Mouse (Mus musculus) frontal cortex, postnatal 36 days (tissue): Measurements from ENCODE around the gene Nfkbia.

Experiments
- DNase-seq, 2 experiments: peaks; one replicate each; pipeline ENCODE4 v3.0.0; 2022; ENCODE audit warnings: low spot score in 2 of 2

Nfkbia gene

GRCm38 (mm10) chr12:55466088-55466701 lies 26.3 kb downstream of the Nfkbia start:
- no peak for DNase-seq

DNA sequence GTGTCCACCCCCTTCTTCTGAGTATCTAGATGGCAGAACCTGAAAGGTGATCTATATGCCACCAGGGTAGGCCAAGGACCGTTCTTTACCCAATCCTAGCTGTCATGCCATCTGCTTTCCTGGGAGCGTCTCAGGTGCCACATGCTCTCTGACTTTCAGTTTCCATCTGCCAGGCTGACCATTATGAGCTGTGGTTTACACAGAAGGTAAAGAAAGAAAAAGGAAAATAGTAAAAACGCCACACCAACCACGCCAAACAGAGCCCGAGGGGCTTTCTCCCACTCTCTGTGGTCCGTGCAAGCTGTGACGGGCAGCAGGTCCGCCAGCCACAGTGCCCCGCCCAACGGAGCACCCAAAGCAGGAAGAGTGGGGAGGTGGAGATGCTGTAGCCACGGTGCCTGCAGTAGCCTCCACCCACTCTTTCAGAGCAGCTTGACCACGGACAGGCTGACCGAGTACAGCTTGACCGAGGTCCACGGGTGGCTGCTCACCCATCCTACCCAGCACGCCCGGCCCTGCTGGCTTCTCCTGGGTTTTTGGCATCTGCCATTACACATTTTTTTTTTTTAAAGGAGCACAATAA lies 27.0 kb downstream of the Nfkbia start:
- DNase-seq = no peak

GRCm38 (mm10) chr12:55464846-55465361 lies 27.5 kb downstream of the Nfkbia start:
- DNase-seq = no peak

DNA sequence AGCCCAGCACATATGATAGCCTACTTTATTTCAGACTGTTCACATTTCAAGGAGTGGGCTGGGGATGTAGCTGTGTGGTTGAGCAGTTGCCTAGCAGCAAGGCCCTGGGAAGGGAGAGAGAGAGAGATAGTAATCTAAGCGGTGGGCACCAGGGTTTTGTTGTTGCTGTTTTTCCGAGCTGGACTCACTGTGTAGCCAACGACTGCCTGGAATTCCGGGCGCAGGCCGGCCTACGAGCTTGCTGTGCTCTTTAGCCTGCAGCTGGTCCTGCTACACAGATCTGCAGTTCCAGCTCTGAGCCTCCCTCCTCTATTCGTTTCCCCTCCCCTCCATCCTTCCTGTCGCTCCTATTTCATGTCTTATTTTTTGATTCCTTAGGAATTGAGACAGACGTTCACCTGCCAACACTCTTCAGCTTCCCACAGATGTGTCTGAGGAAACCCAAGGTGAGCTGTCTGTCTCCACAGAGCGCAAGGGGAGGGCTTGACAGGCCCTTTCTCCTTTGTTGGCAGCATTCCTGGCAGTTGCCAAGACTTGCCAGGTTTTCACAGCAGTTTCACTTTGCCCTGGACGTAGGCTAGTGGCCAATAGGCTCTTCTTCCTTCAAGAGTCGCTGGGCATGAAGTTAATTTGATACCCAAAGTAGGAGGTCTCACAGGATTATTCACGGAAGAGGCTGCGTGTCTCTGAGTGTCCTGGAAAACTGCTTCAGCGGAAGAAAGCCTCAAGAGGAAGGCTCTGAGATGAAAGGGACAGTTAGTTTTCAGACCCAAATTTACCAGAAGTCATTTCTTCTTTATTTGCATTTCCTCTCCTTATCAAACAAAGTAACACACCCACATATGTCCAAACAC lies 28.2 kb downstream of the Nfkbia start:
- peak; percentile 31 to 60 for DNase-seq

GRCm38 (mm10) chr12:55463087-55463486 lies 29.4 kb downstream of the Nfkbia start:
- DNase-seq = no peak

- no peak for DNase-seq
Measured at GRCm38 (mm10) chr12:55462456-55462855, 30.0 kb downstream of the Nfkbia start.

GRCm38 (mm10) chr12:55461767-55462166 lies 30.7 kb downstream of the Nfkbia start:
- no peak for DNase-seq

- no peak for DNase-seq
Measured at GRCm38 (mm10) chr12:55460900-55461299, 31.5 kb downstream of the Nfkbia start.

DNA sequence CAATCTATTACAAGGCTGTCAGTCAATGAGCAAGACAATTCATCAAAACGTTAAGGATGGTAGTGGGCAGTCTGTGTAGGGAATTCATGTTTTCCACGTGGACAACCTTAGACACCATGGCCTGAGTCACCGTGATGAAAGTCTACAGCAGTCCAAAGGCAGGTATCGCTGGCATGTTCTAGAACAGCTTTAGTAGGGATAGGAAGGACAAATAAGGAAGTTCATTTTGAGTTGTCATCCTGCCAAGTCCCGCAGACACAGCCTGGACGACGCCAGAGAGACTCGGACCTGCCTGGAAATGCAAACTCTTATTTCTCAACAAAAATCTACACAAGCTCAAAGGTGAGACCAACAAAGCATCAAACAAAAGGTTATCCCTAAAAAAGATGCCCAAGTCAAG lies 32.7 kb downstream of the Nfkbia start:
- DNase-seq = no peak

DNA sequence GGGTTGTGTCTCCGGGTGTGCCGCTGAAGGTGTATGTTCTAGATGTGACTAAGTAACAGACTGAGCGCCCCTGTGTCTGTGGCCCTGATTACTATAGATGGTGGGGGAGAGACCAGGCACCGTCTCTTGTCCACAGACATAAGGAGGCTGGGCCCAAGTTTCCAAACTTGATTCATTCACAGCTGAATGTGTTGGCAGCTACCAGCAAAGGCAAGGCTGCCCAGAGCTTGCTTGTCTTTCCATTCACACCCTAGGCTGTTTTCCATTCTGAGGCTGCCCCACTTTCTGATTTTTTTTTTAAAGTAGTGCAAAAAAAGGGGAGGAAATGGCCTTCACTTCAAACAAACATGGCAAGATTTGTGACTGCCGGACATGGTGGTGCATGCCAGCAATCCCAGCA lies 35.6 kb downstream of the Nfkbia start:
- DNase-seq = peak; percentile 21 to 62

GRCm38 (mm10) chr12:55456136-55456535 lies 36.3 kb downstream of the Nfkbia start:
- DNase-seq = no peak

- DNase-seq = no peak
Measured at GRCm38 (mm10) chr12:55455206-55455605, 37.2 kb downstream of the Nfkbia start.

DNA sequence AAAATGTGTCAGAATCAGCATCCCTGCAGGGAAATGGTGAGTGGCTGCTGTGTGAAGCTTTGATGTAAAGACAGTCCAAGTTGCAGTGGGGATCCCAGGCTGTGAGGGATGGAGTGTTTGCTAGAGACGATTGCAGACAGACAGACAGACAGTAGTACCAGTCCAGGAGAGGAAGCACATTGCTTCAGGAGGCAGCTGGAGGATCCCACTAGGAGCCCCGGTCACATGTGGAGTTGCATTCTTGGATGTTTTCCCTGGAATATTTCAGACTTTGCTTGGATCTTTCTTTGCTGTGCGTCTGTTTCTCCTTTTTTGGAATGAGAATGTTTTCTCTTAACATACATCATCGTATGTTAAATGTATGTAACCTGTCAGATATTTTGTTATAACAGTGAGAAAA lies 38.5 kb downstream of the Nfkbia start:
- DNase-seq = no peak

GRCm38 (mm10) chr12:55452839-55453238 lies 39.6 kb downstream of the Nfkbia start:
- no peak for DNase-seq

- no peak for DNase-seq
Measured at GRCm38 (mm10) chr12:55450421-55450820, 42.0 kb downstream of the Nfkbia start.

GRCm38 (mm10) chr12:55449048-55449447 lies 43.4 kb downstream of the Nfkbia start:
- no peak for DNase-seq

DNA sequence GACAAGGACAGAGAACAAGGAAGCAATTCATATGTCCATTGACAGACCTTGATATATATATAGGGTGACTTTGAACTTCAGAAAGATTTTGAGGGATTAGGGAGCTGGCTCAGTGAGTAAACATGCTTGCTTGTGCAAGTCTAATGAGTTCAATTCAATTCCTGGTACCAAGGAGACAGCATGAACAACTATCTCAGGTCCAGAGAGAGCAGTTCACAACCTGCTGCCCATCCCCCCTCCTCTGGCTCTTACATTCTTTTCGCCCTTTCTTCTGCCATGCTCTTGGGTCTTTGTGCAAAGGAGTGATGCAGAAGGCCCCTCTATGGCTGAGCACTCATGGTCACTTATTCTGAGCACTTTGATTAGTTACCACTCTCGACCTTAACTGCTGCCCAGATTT lies 44.0 kb downstream of the Nfkbia start:
- DNase-seq = no peak

- no peak for DNase-seq
Measured at GRCm38 (mm10) chr12:55447396-55447760, 45.1 kb downstream of the Nfkbia start.

GRCm38 (mm10) chr12:55446746-55447395 lies 45.6 kb downstream of the Nfkbia start:
- DNase-seq = peak; percentile 86 to 92

DNA sequence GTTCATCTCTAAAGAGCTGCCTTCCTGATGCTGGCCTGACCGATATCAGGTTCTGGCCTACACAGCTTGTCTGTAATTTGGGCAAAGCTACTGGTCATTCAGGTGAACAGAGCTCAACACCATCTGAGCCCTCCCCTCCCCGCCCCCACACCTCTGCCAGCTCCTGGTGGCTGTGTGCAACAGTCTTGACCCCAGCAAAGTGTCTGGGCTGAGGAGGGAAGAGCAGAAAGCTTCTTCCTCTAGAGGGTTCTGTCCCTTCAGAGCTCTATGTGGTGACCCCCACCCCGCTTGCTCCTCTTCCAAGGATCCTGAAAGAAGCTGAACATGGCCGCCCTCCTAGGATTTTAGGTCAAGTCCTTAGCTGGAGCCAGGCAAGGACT lies 46.1 kb downstream of the Nfkbia start:
- DNase-seq = no peak

DNA sequence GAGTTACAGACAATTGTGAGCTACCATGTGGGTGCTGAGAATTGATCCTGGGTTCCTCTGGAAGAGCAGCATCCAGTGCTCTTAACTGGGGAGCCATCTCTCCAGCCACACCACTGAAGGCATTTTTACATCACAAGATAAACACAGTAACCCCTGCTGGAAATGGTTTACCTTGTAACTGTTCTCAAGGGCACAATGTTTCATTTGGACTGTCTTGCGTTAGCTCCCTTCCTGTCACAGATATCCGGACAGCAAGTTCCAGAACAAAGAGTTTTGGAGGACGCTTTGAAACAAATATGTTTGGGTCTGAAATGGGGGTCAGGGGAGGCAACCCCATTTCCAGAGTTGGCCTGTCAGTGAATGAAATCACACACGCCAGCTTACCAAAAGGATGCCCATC lies 46.9 kb downstream of the Nfkbia start:
- no peak for DNase-seq

DNA sequence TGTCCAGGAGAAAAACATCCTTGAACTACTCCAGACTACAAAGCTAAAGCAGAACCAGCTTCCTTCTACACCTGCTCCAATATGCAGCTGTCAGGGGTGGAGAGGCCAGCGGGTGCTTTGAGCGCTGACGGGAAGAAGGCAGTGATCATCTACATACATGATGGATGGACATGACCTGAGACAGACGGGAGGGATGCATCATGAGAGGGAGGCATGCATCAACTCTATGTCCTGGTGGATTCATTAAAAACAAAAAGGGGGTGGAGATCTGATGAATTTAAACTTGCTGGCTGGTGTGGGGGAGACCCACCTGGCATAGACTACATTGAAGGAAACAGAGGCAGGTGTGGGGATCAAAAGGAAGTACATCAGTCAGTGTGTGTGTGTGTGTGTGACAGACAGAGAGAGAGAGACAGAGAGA lies 48.4 kb downstream of the Nfkbia start:
- DNase-seq = no peak
